Mouse (Mus musculus) adrenal gland, postnatal 10 days (tissue): ENCODE measurements at regions not wholly inside any gene's neighbourhood (a gene's known extent, or its start where the extent isn't known, plus 50 kb on each side); places are given as distances from the start of the nearest gene placed in this dataset.

Source experiments
- DNase-seq: peaks from one replicate; pipeline ENCODE4 v3.0.0; 2021; ENCODE audit warnings: mixed read lengths

- no peak for DNase-seq
Measured at GRCm38 (mm10) chr1:43247609-43248008, 50.8 kb upstream of the Fhl2 start.

- peak; percentile 80 for DNase-seq
Measured at GRCm38 (mm10) chr1:43250281-43250680, 53.5 kb upstream of the Fhl2 start.

- no peak for DNase-seq
Measured at GRCm38 (mm10) chr1:43251356-43251755, 54.6 kb upstream of the Fhl2 start.

- DNase-seq, result no peak
Measured at GRCm38 (mm10) chr1:43254129-43254528, 57.3 kb upstream of the Fhl2 start.

- no peak for DNase-seq
Measured at GRCm38 (mm10) chr1:43256078-43256477, 59.3 kb upstream of the Fhl2 start.

- DNase-seq, result peak; percentile 26
Measured at GRCm38 (mm10) chr1:43257909-43258308, 61.1 kb upstream of the Fhl2 start.

GRCm38 (mm10) chr1:43259841-43260240 lies 63.1 kb upstream of the Fhl2 start:
- peak; percentile 72 for DNase-seq

- DNase-seq, result no peak
Measured at GRCm38 (mm10) chr1:43260491-43260890, 63.7 kb upstream of the Fhl2 start.

GRCm38 (mm10) chr1:43264407-43264889 lies 67.7 kb upstream of the Fhl2 start:
- peak; percentile 83 for DNase-seq

GRCm38 (mm10) chr1:43265699-43266455 lies 69.1 kb upstream of the Fhl2 start:
- DNase-seq, result no peak

- peak; percentile 7 for DNase-seq
Measured at GRCm38 (mm10) chr1:43269685-43270084, 72.9 kb upstream of the Fhl2 start.

GRCm38 (mm10) chr1:43273236-43273868 lies 76.6 kb upstream of the Fhl2 start:
- DNase-seq, result no peak

GRCm38 (mm10) chr1:43291736-43292135 lies 95.0 kb upstream of the Fhl2 start:
- DNase-seq, result no peak

GRCm38 (mm10) chr1:43292561-43292960 lies 95.8 kb upstream of the Fhl2 start:
- no peak for DNase-seq

GRCm38 (mm10) chr1:43294221-43295012 lies 97.6 kb upstream of the Fhl2 start:
- no peak for DNase-seq

GRCm38 (mm10) chr1:43297579-43297978 lies 100.8 kb upstream of the Fhl2 start:
- DNase-seq, result no peak

GRCm38 (mm10) chr1:43298746-43299145 lies 102.0 kb upstream of the Fhl2 start:
- DNase-seq, result no peak

GRCm38 (mm10) chr1:43299490-43300302 lies 102.9 kb upstream of the Fhl2 start:
- no peak for DNase-seq

- no peak for DNase-seq
Measured at GRCm38 (mm10) chr1:43300676-43301075, 103.9 kb upstream of the Fhl2 start.

GRCm38 (mm10) chr1:43301866-43302571 lies 105.2 kb upstream of the Fhl2 start:
- DNase-seq, result no peak

- DNase-seq, result peak; percentile 46
Measured at GRCm38 (mm10) chr1:43302657-43303056, 105.9 kb upstream of the Fhl2 start.
